Mouse (Mus musculus) erythroblast, embryonic 14.5 days (primary cell): ENCODE measurements around the gene Gucd1.

Source experiments
- GATA1 ChIP-seq: IDR thresholded peaks from 2 replicates; pipeline ENCODE4 v1.6.1; 2012; ENCODE audit warnings: low read length, inconsistent platforms, mixed read lengths
- TAL1 ChIP-seq: IDR thresholded peaks from 3 replicates; pipeline ENCODE4 v1.6.1; 2012; ENCODE audit warnings: low read length, inconsistent platforms, mixed read lengths

DNA sequence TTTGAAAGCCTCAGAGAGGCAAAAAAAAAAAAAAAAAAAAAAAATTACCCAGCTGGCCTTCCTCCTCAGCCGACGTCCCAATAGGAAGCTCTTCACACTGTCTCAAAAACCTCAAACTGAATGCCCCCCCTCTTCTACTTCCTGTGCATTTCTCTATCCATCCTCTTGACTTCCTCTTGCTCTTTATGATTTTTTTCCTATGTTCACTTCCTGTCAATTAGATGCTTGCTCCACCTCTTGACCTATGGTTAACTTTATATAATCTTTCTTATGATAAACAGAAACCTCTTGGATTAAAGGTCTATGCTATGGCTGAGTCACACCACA lies 25.9 kb downstream of the Gucd1 start:
- TF ChIP-seq GATA1 = no peak
- TF ChIP-seq TAL1 = no peak
